Mouse (Mus musculus): ENCODE data around the gene Tap1.
"Not testable (repeated sequence)": the region's sequence is repeated elsewhere in the genome, so short reads cannot be mapped to it uniquely, and the experiment has no call there.

The Tap1 gene

GRCm38 (mm10) chr17:34232021-34232420 is 44.7 kb downstream of the Tap1 start:
- DNase-seq (ENCODE audit: low spot score) = not testable (repeated sequence)

- DNase-seq (ENCODE audit: low spot score) = peak; percentile 64
Observed at GRCm38 (mm10) chr17:34234926-34235325, 47.6 kb downstream of the Tap1 start.

- no peak for DNase-seq (ENCODE audit: low spot score)
Observed at GRCm38 (mm10) chr17:34236691-34237090, 49.3 kb downstream of the Tap1 start.

- DNase-seq (ENCODE audit: low spot score) = no peak
Observed at GRCm38 (mm10) chr17:34237741-34238140, 50.4 kb downstream of the Tap1 start.

GRCm38 (mm10) chr17:34238706-34239105 is 51.4 kb downstream of the Tap1 start, which contains the start of gene H2-Ob:
H2-Ob (plus strand) TSS chr17:34238903.
- DNase-seq (ENCODE audit: low spot score) = peak; percentile 24

- DNase-seq (ENCODE audit: low spot score) = no peak
Observed at GRCm38 (mm10) chr17:34239601-34240041, 52.3 kb downstream of the Tap1 start.

GRCm38 (mm10) chr17:34240366-34240765 is 53.0 kb downstream of the Tap1 start:
- no peak for DNase-seq (ENCODE audit: low spot score)

- DNase-seq (ENCODE audit: low spot score) = no peak
Observed at GRCm38 (mm10) chr17:34240916-34241315, 53.6 kb downstream of the Tap1 start.

GRCm38 (mm10) chr17:34244656-34245055 is 57.3 kb downstream of the Tap1 start:
- no peak for DNase-seq (ENCODE audit: low spot score)
